Comparison of ENCODE assay signal across 24 mouse cellular contexts in the genomic region with DNA sequence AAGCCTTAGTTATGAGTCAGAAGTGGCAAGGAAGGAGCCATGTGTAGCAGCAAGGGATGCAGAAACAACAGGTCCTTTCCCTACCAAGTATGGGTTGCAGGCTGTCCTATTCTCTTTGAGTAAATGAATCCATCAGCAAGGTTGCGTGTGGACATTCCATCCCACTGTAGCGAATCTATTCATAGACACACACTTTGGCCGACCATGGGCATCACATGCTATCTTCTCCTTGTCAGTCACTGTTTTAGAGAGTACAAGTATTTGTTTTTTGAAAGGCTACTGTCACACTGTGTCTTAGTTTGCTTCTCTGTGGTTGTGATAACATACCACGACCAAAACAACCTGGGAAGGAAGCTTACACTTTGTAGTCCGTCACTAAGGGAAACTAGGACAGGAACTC. TPM values are rescaled to one million over a fixed set of nuclear protein-coding genes. Genes with fewer than 3 reads are reported as not detected.
A peak's percentile ranks its signal among the peaks of the same experiment; 100 is the strongest.
DNase-seq lines count a peak whose midpoint lies in the region; ATAC-seq lines count a peak whose summit lies in the region.
"Had no signal": no experiment of that assay in that cellular context is flagged by ENCODE, and none has a peak within 500 bp of the region (broad histone marks: within the 10 kb centered on the region; RNA-seq: fewer than 3 reads in every experiment).

No protein-coding gene starts in this region.

- H3K4me2 ChIP-seq in heart, embryonic 12.5 days = no peak overlapping the region
- H3K4me2 ChIP-seq in hindbrain, embryonic 11.5 days (replicated peaks; ENCODE audit: low read depth, low read length) = no peak overlapping the region
- no peak overlapping the region for H3K4me2 ChIP-seq in hindbrain, embryonic 13.5 days
- no peak overlapping the region for H3K4me2 ChIP-seq in heart, embryonic 15.5 days
- H3K4me2 ChIP-seq: forebrain, embryonic 13.5 days; hindbrain, embryonic 15.5 days; kidney, embryonic 15.5 days; liver, embryonic 12.5 days; midbrain, embryonic 13.5 days; stomach, embryonic 15.5 days had no signal

- peaks cover 21% of the 10 kb centered on the region for H3K36me3 ChIP-seq in heart, embryonic 12.5 days
- no peaks in the 10 kb centered on the region for H3K36me3 ChIP-seq in hindbrain, embryonic 11.5 days (ENCODE audit: control insufficient read depth, insufficient read depth, low read length)
- no peaks in the 10 kb centered on the region for H3K36me3 ChIP-seq in hindbrain, embryonic 13.5 days
- H3K36me3 ChIP-seq in heart, embryonic 15.5 days = peaks cover 7% of the 10 kb centered on the region; the same call in 1 of the 2 replicates
- peaks cover 22% of the 10 kb centered on the region for H3K36me3 ChIP-seq in limb, embryonic 10.5 days
- H3K36me3 ChIP-seq: hindbrain, embryonic 15.5 days; liver, embryonic 12.5 days; midbrain, embryonic 13.5 days; stomach, embryonic 15.5 days had no signal

- no peak overlapping the region for H3K4me3 ChIP-seq in heart, embryonic 12.5 days
- no peak overlapping the region for H3K4me3 ChIP-seq in hindbrain, embryonic 11.5 days (ENCODE audit: low read depth, low read length)
- no peak overlapping the region for H3K4me3 ChIP-seq in hindbrain, embryonic 13.5 days
- H3K4me3 ChIP-seq in heart, embryonic 15.5 days = no peak overlapping the region
- no peak overlapping the region for H3K4me3 ChIP-seq in limb, embryonic 10.5 days
- H3K4me3 ChIP-seq: forebrain, embryonic 13.5 days; hindbrain, embryonic 15.5 days; kidney, embryonic 15.5 days; liver, embryonic 12.5 days; megakaryocyte, embryonic 14.5 days; midbrain, embryonic 13.5 days; stomach, embryonic 15.5 days had no signal

- no peak for ATAC-seq in heart, embryonic 12.5 days (ENCODE audit: insufficient number of reproducible peaks, low FRiP score)
- ATAC-seq in hindbrain, embryonic 11.5 days (ENCODE audit: low FRiP score) = 0 out of 2 replicates have a peak, but pooled peaks have one; percentile 14
- no peak for ATAC-seq in hindbrain, embryonic 13.5 days (ENCODE audit: low FRiP score)
- ATAC-seq in heart, embryonic 15.5 days (replicated peaks; ENCODE audit: insufficient number of reproducible peaks, insufficient read depth, low FRiP score, low read depth) = no peak
- ATAC-seq: forebrain, embryonic 13.5 days; liver, embryonic 12.5 days; liver, postnatal 0 days; midbrain, embryonic 13.5 days had no signal

- peak; percentile 96 for DNase-seq in heart, adult 11 months
- no peak for DNase-seq in hindbrain, embryonic 11.5 days (ENCODE audit: low spot score)
- DNase-seq in induced T-regulatory cell, adult 2 months (ENCODE audit: low read depth) = peak; percentile 17
- DNase-seq in limb, embryonic 10.5 days (ENCODE audit: low spot score) = no peak
- no peak for DNase-seq in thymus, postnatal 25 days
- DNase-seq: adrenal gland, postnatal 14 days; cerebellum, adult 11 months; cerebellum, adult 9-10 months; gastrocnemius, postnatal 25 days; kidney, adult 18-20 months; kidney, postnatal 36 days; liver, postnatal 0 days; lung, postnatal 36 days; right cerebral cortex, postnatal 25 days had no signal

- 60% methylated on average over 5 of the region's 5 CpGs for WGBS in heart, embryonic 12.5 days
- 90% methylated on average over 5 of the region's 5 CpGs for WGBS in hindbrain, embryonic 11.5 days
- 89% methylated on average over 5 of the region's 5 CpGs for WGBS in hindbrain, embryonic 13.5 days
- WGBS in heart, embryonic 15.5 days = 65% methylated on average over 5 of the region's 5 CpGs
- WGBS in limb, embryonic 10.5 days = 94% methylated on average over 5 of the region's 5 CpGs

- no peak overlapping the region for H3K9ac ChIP-seq in heart, embryonic 12.5 days
- no peak overlapping the region for H3K9ac ChIP-seq in hindbrain, embryonic 11.5 days (ENCODE audit: low read depth, low read length)
- H3K9ac ChIP-seq in hindbrain, embryonic 13.5 days = no peak overlapping the region
- H3K9ac ChIP-seq in heart, embryonic 15.5 days = no peak overlapping the region
- H3K9ac ChIP-seq: forebrain, embryonic 13.5 days; hindbrain, embryonic 15.5 days; kidney, embryonic 15.5 days; liver, embryonic 12.5 days; liver, postnatal 0 days; midbrain, embryonic 13.5 days; stomach, embryonic 15.5 days had no signal

- H3K4me1 ChIP-seq in heart, embryonic 12.5 days (replicated peaks) = peaks cover 7% of the 10 kb centered on the region; the same call in 1 of the 2 replicates
- no peaks in the 10 kb centered on the region for H3K4me1 ChIP-seq in hindbrain, embryonic 11.5 days (replicated peaks; ENCODE audit: control insufficient read depth, insufficient read depth, low read length)
- no peaks in the 10 kb centered on the region for H3K4me1 ChIP-seq in hindbrain, embryonic 13.5 days (replicated peaks)
- peaks cover 8% of the 10 kb centered on the region for H3K4me1 ChIP-seq in heart, embryonic 15.5 days (replicated peaks)
- H3K4me1 ChIP-seq in limb, embryonic 10.5 days = no peaks in the 10 kb centered on the region
- H3K4me1 ChIP-seq: forebrain, embryonic 13.5 days; hindbrain, embryonic 15.5 days; kidney, embryonic 15.5 days; liver, embryonic 12.5 days; megakaryocyte, embryonic 14.5 days; midbrain, embryonic 13.5 days; stomach, embryonic 15.5 days had no signal

- H3K9me3 ChIP-seq in heart, embryonic 12.5 days (replicated peaks) = no peaks in the 10 kb centered on the region
- no peaks in the 10 kb centered on the region for H3K9me3 ChIP-seq in hindbrain, embryonic 11.5 days (ENCODE audit: control insufficient read depth, low read length)
- no peaks in the 10 kb centered on the region for H3K9me3 ChIP-seq in hindbrain, embryonic 13.5 days
- H3K9me3 ChIP-seq in heart, embryonic 15.5 days (replicated peaks) = no peaks in the 10 kb centered on the region
- H3K9me3 ChIP-seq in limb, embryonic 10.5 days (replicated peaks) = no peaks in the 10 kb centered on the region
- H3K9me3 ChIP-seq: forebrain, embryonic 13.5 days; hindbrain, embryonic 15.5 days; kidney, embryonic 15.5 days; liver, embryonic 12.5 days; midbrain, embryonic 13.5 days; stomach, embryonic 15.5 days had no signal

- no peaks in the 10 kb centered on the region for H3K27me3 ChIP-seq in heart, embryonic 12.5 days (replicated peaks)
- H3K27me3 ChIP-seq in hindbrain, embryonic 11.5 days (ENCODE audit: control insufficient read depth, insufficient read depth, low read length) = no peaks in the 10 kb centered on the region
- H3K27me3 ChIP-seq in hindbrain, embryonic 13.5 days = no peaks in the 10 kb centered on the region
- no peaks in the 10 kb centered on the region for H3K27me3 ChIP-seq in heart, embryonic 15.5 days
- H3K27me3 ChIP-seq in limb, embryonic 10.5 days (ENCODE audit: low read depth, poor library complexity, severe bottlenecking) = no peaks in the 10 kb centered on the region
- H3K27me3 ChIP-seq: forebrain, embryonic 13.5 days; hindbrain, embryonic 15.5 days; kidney, embryonic 15.5 days; liver, embryonic 12.5 days; stomach, embryonic 15.5 days had no signal

- no peak overlapping the region for H3K27ac ChIP-seq in heart, embryonic 12.5 days (ENCODE audit: poor library complexity, severe bottlenecking)
- no peak overlapping the region for H3K27ac ChIP-seq in hindbrain, embryonic 11.5 days (ENCODE audit: low read depth, low read length)
- no peak overlapping the region for H3K27ac ChIP-seq in hindbrain, embryonic 13.5 days
- H3K27ac ChIP-seq in heart, embryonic 15.5 days = peak overlapping the region; percentile 39
- no peak overlapping the region for H3K27ac ChIP-seq in limb, embryonic 10.5 days
- H3K27ac ChIP-seq: forebrain, embryonic 13.5 days; hindbrain, embryonic 15.5 days; kidney, embryonic 15.5 days; liver, embryonic 12.5 days; midbrain, embryonic 13.5 days; stomach, embryonic 15.5 days had no signal

RNA-seq across cellular contexts. Expression of gene Hunk, which starts 44.7 kb away (rescaled TPM):
- polyA plus RNA-seq in heart, embryonic 12.5 days (2016; fragmentation: Nextera tagmentation; extraction: Ambion mirVana) = 19.3 and 22.4 TPM in 2 replicates
- 11.0 and 13.1 TPM in 2 replicates for polyA plus RNA-seq in hindbrain, embryonic 11.5 days (2014; fragmentation: Nextera tagmentation; extraction: Ambion mirVana)
- 7.3 and 7.8 TPM in 2 replicates for polyA plus RNA-seq in hindbrain, embryonic 13.5 days (2015; fragmentation: Nextera tagmentation; extraction: Ambion mirVana)
- polyA plus RNA-seq in heart, embryonic 15.5 days (2015; fragmentation: Nextera tagmentation; extraction: Ambion mirVana) = 7.2 and 9.8 TPM in 2 replicates
- polyA plus RNA-seq in limb, embryonic 10.5 days (2016; fragmentation: Nextera tagmentation; extraction: Ambion mirVana) = 17.5 and 23.0 TPM in 2 replicates

RNA-seq across cellular contexts. Expression of gene Scaf4, which starts 56.8 kb away (rescaled TPM):
- polyA plus RNA-seq in heart, embryonic 12.5 days (2016; fragmentation: Nextera tagmentation; extraction: Ambion mirVana) = 27.3 and 29.7 TPM in 2 replicates
- polyA plus RNA-seq in hindbrain, embryonic 11.5 days (2014; fragmentation: Nextera tagmentation; extraction: Ambion mirVana) = 26.4 and 29.6 TPM in 2 replicates
- 25.8 and 26.5 TPM in 2 replicates for polyA plus RNA-seq in hindbrain, embryonic 13.5 days (2015; fragmentation: Nextera tagmentation; extraction: Ambion mirVana)
- polyA plus RNA-seq in heart, embryonic 15.5 days (2015; fragmentation: Nextera tagmentation; extraction: Ambion mirVana) = 15.5 and 21.6 TPM in 2 replicates
- 38.8 and 39.6 TPM in 2 replicates for polyA plus RNA-seq in limb, embryonic 10.5 days (2016; fragmentation: Nextera tagmentation; extraction: Ambion mirVana)

Comparison
In these comparisons a context has a peak if more than half of its experiments do, and no peak if none do; other contexts are left out.
1. DNase-seq: peak in heart, adult 11 months (single experiment) and induced T-regulatory cell, adult 2 months (single experiment); none in hindbrain, embryonic 11.5 days (single experiment), limb, embryonic 10.5 days (single experiment) and thymus, postnatal 25 days (single experiment).